Mouse (Mus musculus) activated CD4-positive, CD25-positive, alpha-beta regulatory T cell, adult 4 months (primary cell): ENCODE measurements around the gene Zfp52. TPM values are rescaled to one million over a fixed set of nuclear protein-coding genes. Genes with fewer than 3 reads are reported as not detected.

Experiments used
- ATAC-seq: one replicate; pipeline ENCODE4 v1.8.0; 2017
- polyA plus RNA-seq, 2 experiments: library from polyadenylated mRNA; unstranded; fragments of 100-300 nt; shearing (Covaris generic); gene quantifications; one replicate each; pipeline ENCODE4 v1.2.1; 2017

Zfp52 gene
- polyA plus RNA-seq, 2 experiments from 2014 or later = 16.5 to 20.0 TPM

DNA sequence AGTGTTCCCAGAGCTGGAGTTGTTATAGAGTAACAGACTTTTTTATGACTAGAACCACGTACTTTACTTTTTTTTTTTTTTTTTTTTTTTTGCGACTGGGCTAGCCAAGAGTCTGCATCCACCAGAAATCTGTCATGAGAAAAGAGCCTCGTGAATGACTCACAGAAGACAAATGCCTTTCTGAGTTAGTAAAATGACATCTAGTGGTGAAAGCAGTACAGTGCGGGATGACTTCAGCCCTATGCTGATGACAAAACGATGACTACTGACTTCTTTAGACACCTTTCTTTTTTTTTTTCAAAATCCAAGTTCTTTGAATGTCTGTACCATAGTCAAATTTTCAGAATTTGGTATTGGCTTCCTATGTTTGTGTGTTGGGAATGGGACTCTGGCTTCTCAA lies 30.9 kb downstream of the Zfp52 start:
- peak; percentile 93 for ATAC-seq

DNA sequence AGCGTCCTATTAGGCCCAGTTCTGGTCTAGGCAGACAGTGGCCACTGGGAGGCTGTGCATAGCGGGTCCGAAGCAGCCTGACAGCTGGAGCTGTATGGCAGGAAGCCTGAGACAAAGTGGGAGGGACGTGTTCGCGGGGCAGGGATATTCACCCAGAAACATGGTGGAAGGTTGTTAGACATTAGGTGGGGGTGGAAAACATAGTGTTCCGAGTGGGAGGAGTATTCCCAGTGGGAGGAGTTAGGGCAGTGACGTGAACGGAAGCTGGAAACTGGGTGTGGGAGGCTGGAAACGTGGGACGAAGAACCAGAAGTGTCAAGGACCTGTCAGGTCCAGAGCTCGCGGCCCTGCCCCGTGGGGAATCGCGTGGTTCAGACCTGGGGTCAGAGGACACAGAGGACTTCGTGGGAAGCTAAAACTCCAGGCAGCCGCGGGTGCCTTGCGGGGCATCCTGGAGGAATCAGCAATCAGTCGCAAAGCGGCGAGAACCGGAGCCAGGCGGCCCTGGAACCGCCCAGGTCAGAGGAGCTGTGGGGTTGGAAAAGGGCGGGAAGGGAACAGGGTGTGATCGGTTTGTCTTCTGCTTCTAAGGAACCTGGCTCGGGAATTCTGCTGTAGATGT lies 31.5 kb downstream of the Zfp52 start, which contains the start of gene Zfp948:
Gene Zfp948 (plus strand): TSS at position 281 of the 622 bp plus-strand sequence.
- peak; percentile 54 for ATAC-seq

DNA sequence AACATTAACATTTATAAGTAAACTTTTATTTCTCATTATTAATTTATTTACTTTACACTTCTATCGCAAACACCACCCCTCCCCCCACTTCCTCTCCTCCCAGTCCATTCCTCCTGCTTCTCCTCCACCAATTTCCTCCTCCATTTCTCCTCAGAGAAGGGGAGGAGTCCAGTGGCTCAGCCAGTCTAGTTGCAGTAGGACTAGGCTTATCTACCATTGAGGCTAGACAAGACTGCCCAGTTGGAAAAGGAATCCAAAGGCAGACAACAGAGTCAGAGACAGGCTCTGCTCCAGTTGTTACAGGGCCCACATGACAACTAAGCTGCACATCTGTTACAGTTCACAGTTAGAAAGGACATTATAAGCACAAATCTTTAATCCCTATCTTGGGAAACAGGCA lies 32.4 kb downstream of the Zfp52 start:
- no peak for ATAC-seq

DNA sequence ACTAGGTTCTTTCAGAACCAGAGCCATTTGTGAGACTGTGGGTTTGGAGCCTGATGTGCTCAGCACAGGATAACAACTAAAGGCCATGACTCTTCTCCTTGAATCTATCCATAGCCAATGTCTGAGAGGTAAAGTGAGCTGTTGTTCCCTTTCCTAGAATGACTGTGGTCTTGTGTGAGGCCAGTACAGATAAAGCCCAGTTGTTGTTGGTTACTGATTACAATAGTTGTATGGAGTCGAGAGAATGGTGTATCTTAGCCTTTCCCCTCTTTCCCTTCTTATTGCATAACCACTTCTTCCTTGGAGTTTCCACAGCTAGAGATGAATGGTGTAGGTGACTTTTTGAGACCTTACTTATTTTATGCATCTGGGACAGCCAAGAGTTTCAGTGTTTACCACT lies 43.7 kb downstream of the Zfp52 start:
- no peak for ATAC-seq

DNA sequence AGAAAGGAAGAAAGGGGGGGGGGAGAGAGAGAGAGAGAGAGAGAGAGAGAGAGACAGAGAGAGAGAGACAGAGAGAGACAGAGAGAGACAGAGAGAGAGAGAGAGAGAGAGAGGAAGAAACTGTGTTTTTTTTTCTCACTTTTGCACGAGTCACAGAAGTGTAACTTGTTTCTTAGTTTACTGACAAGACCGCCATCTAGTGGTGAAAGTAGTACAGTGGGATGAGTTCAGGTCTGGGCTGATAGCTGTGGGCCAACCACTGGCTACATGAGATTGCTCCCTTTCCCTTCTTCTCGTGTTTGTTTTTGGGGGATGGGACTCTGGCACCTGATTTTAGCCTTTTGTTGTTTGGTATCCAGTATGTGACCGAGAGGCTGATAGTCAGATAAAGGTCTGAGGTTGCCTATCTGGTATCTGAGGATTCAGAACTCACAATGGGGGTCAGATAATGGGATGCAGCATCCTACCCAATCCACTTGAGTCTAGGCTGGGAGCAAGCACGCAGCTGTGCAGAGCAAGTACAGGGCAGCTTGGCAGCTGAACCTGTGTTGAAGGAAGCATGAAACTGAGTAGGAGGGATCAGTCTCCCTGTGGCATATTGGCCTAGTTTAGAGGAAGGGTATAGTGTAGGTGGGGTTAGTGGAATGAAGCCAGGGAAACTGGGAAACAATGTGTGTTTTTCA lies 44.3 kb downstream of the Zfp52 start:
- peak; percentile 91 for ATAC-seq

DNA sequence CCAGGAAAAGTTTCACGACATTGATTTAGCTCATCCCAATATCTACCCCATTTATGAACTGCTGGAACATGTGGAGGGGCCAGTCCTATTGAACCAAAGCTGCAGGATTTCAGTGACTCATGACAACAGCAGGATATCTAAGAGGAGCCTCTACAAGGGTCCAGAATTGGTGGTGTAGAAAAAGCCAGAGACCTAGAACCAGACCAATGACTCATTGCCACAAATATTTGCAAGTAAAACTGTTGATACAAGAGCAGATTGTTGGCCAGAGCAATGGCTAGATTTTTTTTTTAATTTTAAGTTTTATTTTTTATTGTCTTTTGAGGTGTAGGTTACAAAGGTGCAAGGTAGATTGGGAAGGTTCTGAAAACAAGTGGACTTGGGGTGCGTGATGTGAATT lies 50.2 kb downstream of the Zfp52 start:
- no peak for ATAC-seq

Other genes with a start within 250 kb of the Zfp52 start
- not detected for gene Vmn1r237, start 223.7 kb upstream of the Zfp52 start, polyA plus RNA-seq
- 10 to 100 TPM; 19.2 to 22.9 TPM for gene Zfp677, start 151.8 kb upstream of the Zfp52 start, polyA plus RNA-seq
- 10 to 100 TPM; 10.5 to 11.8 TPM for gene Zfp54, start 112.3 kb upstream of the Zfp52 start, polyA plus RNA-seq
- 10 to 100 TPM; 36.2 to 41.1 TPM for gene Zfp51, start 85.2 kb upstream of the Zfp52 start, polyA plus RNA-seq
- 10 to 100 TPM; 31.8 to 32.9 TPM for gene Zfp53, start 46.5 kb upstream of the Zfp52 start, polyA plus RNA-seq
- gene Zfp948, start 31.5 kb downstream of the Zfp52 start, polyA plus RNA-seq = 1 to 10 TPM; 2.6 to 7.1 TPM
- gene Zfp983, start 115.1 kb downstream of the Zfp52 start, polyA plus RNA-seq = 10 to 100 TPM in 1 of 2 experiments, 1 to 10 TPM in 1; 9.9 to 15.3 TPM
- gene Gm10226, start 156.3 kb downstream of the Zfp52 start, polyA plus RNA-seq = 10 to 100 TPM; 16.1 to 17.7 TPM
- gene Zfp760, start 172.2 kb downstream of the Zfp52 start, polyA plus RNA-seq = 1 to 10 TPM; 7.0 to 8.3 TPM
- under 1 TPM; 0.34 to 0.50 TPM for gene Zfp229, start 195.3 kb downstream of the Zfp52 start, polyA plus RNA-seq